Mouse (Mus musculus) layer of hippocampus, postnatal 36 days (tissue): ENCODE data around the gene Pik3r3. TPM values are rescaled to one million over a fixed set of nuclear protein-coding genes. Genes with fewer than 3 reads are reported as not detected.
"Not testable (repeated sequence)": the region's sequence is repeated elsewhere in the genome, so short reads cannot be mapped to it uniquely, and the experiment has no call there.

ENCODE experiments used
- DNase-seq, 2 experiments: peaks; one replicate each; pipeline ENCODE4 v3.0.0; 2022
- total RNA-seq, 2 experiments: library from RNA; stranded (reverse); gene quantifications; 2 replicates each; pipeline ENCODE4 v1.2.3; 2021

Gene Pik3r3
- total RNA-seq, 2 experiments from 2014 or later = 36.5 to 37.6 TPM

GRCm38 (mm10) chr4:116220071-116220650, 1.3 kb upstream of the Pik3r3 start:
- no peak for DNase-seq

DNA sequence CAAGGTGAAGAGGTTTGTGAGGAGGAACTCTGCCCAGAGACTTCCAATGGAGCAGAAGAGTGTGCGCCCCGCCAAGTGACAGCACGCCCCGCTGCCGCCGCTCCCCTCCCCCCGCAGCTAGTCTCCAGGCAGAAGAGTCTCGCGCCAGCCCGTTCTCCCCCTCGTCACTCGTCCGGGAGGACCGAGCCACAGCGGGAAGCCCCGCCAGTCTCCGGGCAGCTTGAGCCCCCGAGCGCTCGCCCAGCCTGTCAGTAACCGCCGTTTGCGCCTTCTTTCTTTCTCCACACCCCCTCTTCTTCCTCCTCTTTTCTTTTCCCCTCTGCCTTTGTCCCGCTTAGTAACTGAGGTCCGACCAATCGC, 658 bp upstream of the Pik3r3 start:
- no peak for DNase-seq

DNA sequence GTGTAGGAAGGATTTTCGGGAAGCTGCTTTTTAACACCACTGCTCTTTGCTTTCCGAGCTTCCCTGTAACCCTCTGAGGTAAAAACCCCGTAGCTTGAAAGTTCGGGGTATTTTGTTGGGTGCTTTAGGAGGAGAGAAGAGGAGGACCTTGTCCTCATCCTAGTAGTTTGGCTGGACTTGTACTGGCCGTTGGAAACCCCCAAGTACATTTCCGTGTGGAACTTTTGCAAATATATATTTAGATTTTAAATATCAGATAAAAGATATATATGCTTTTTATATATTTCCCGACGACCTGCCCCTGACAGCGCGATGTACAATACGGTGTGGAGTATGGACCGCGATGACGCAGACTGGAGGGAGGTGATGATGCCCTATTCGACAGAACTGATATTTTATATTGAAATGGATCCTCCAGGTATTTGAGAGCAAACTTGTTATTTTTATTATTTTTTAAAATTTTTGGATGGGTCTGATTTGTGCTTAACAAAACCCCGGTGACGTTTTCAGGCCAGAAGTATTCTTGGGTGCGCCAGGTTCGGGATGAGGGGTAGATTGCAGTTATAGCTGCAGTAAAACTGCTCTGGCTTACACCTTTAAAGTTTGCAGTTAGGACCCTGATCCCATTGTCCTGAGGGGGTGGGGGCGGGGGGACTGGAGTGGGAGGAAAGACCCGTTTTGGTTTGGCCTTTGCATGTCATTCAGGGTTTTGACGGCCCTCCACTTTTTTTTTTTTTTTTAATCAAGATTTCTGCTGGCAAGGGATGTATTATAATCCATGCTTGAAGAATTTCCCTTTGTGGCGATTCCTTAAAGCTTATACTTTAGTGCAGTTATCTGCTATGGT, 801 bp downstream of the Pik3r3 start:
- DNase-seq = peak; percentile 25 to 29

GRCm38 (mm10) chr4:116222843-116223119, 1.4 kb downstream of the Pik3r3 start:
- DNase-seq = no peak

DNA sequence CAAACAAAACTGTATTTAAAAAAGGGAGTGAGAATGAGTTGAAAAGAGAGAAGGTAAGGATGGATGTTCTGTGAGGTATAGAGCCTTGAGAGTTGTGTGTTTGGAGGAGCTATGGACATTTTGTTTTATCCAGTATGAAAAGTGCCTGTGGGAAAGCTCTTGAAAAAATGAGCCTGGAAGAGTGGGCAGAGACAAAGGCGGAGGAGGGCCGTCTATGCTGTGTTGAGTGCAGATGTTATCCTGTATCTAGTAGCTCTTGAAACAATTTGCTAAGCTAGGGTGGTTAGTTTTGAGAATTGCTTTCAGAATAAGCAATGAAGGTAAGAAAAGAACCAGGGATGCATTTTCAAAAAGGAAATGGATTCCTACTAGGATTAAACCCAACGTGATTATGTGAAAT, 22.0 kb downstream of the Pik3r3 start:
- DNase-seq = no peak

GRCm38 (mm10) chr4:116244240-116244639, 22.8 kb downstream of the Pik3r3 start:
- DNase-seq = no peak

- not testable (repeated sequence) for DNase-seq
Observed at GRCm38 (mm10) chr4:116245926-116246325, 24.5 kb downstream of the Pik3r3 start.

- DNase-seq = no peak
Observed at GRCm38 (mm10) chr4:116249986-116250385, 28.6 kb downstream of the Pik3r3 start.

DNA sequence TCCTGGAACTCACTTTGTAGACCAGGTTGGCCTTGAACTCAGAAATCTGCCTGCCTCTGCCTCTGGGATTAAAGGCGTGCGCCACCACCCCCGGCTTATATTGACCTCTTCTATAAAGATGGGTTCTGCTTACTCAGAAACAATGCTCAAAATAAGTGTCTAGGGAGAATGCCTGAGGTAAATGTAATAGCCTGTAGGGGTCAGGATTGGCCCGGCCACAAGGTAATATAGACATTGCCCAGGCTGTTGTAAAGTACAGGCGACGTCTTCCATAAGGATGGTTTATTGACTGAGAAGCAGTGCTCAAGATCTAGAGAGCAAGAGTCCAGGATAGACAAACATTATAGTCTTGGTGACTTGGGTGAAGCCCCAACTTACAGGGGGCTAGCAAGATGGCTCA, 46.8 kb downstream of the Pik3r3 start:
- no peak for DNase-seq

DNA sequence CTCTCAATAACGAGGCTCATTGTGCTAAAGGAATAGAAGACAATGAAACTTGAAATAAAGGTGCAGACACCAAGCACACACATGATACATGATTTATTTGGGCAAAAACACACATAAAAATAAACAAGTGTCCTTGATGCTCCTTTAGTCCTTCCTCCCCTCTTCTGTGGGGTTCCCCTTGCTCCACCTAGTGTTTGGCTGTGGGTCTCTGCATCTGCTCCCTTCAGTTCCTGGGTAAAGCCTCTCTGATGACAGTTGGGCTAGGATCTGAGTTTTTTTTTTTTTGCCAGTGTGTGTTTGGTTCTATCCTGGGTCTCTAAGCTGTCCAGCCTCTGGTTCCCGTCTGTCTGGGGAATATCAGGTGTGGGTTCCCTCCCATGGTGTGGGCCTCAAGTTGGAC, 60.8 kb downstream of the Pik3r3 start:
- no peak for DNase-seq

- peak in 1 of 2 experiments; percentile 14 for DNase-seq
Observed at GRCm38 (mm10) chr4:116291561-116291960, 70.1 kb downstream of the Pik3r3 start.

DNA sequence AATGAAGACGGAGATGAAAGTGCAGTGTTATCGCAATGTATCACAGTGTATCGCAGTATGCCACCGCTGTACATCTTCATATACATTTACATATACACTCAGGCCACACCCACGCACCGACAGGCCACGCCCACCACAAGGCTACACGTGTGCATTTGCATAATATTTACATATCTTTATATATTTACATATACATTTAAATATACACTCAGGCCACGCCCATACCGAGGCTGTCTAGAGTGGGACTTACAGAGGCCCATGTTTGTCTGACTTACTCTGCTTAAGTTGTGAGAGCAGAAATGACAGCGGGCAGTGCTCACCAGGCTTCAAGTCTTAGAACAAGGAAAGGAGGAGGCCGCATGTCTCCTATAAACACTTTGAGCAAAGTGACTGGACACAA, 71.9 kb downstream of the Pik3r3 start:
- no peak for DNase-seq

- DNase-seq = peak in 1 of 2 experiments; percentile 8
Observed at GRCm38 (mm10) chr4:116300878-116301355, 79.5 kb downstream of the Pik3r3 start.

- no peak for DNase-seq
Observed at GRCm38 (mm10) chr4:116304551-116304950, 83.1 kb downstream of the Pik3r3 start.

DNA sequence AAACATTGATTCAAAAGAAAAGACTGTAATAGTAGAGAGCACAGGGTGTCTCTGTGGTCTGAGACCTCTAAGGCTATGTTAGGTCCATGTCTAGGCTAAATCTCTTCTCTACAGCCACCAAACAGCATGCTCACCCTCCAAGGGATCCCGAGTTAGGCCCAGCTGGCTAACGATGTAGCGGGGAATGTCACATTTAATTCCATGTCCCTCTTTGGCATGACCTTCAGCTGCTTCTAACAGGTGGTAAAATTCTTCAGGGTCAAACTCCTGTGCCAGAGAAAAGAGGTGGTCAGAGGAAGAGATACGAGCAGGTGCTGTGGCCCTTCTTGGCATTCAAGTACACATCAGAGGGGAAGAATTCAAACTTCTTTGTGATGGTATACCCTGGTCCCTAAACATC, 96.2 kb downstream of the Pik3r3 start:
- DNase-seq = no peak

- DNase-seq = no peak
Observed at GRCm38 (mm10) chr4:116322127-116322526, 100.7 kb downstream of the Pik3r3 start.

DNA sequence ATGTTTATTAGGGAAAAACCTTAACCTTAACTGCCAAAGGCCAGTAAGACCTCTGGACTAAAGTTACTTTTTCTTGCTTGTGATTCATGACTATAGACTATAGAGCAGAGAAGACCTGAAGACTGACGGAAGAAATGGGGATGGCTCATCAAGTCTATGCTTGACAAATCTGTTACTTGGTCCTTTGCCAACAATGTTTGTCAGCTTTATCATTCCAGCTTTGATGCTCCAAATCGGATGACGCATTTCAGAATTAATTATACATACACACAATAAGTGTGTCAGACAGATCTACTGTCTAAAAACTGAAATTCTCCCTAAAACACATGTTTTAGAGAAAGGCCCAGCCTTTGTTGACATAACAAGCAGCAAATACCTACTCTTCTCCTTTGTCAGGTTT, 107.8 kb downstream of the Pik3r3 start:
- DNase-seq = no peak

DNA sequence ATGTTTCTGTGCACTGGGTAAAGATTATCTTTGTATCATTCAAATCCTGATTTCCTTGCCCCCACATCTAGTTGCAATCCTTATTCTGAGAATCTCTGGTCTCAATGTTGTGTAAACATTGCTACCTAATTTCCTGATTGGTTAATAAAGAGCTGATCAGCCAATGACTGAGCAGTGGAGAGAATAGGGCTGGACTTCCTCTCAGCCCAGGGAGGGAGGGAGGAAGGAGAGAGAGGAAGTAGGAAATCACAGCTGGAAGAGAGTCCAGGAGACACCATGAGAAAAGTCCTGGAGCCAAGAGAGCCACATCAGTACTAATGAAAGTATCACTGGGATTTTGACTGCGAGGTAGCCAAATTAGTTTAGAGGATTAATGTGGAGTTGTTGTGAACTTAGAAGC, 114.9 kb downstream of the Pik3r3 start:
- DNase-seq = no peak

DNA sequence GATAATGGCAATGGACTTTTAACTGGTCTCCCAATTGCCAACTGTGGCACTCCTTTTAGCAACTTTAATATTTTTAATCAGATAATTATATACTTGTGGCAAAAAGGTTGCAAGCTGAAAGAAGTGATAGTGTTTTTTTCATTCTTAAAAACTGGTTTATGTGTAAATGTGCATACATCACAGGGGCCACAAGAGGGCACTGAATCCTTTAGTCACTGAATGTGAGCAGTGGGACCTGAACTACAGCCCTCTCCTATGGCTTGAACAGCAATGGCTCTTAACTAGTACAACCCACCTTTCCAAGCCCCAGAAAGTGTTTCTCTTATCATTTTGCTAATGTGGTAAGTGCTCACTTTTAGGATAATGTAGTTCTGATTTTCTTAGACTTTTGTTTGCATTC, 120.7 kb downstream of the Pik3r3 start:
- peak; percentile 30 to 45 for DNase-seq

DNA sequence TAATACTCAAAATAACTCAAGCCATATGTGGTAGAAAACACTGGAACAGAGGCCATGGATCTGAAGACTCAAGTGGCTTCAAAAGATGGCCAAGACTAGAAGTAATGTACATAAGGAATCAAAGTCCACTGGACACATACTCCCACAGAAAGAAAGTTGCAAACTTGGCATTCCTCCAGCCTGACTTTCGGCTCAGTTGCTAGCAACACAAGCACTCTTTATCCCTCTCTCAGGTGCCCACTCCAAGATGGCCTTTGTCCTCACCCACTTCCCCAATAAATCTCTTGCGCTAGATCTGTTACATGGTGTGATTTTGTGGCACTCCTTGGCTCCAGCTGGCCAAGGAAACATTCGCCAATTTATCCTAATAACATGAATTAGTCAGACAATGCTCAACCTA, 131.1 kb downstream of the Pik3r3 start:
- DNase-seq = no peak
